Mouse (Mus musculus): ENCODE data around the gene Jak3.
A peak's percentile ranks its signal among the peaks of the same experiment; 100 is the strongest.

Gene Jak3

DNA sequence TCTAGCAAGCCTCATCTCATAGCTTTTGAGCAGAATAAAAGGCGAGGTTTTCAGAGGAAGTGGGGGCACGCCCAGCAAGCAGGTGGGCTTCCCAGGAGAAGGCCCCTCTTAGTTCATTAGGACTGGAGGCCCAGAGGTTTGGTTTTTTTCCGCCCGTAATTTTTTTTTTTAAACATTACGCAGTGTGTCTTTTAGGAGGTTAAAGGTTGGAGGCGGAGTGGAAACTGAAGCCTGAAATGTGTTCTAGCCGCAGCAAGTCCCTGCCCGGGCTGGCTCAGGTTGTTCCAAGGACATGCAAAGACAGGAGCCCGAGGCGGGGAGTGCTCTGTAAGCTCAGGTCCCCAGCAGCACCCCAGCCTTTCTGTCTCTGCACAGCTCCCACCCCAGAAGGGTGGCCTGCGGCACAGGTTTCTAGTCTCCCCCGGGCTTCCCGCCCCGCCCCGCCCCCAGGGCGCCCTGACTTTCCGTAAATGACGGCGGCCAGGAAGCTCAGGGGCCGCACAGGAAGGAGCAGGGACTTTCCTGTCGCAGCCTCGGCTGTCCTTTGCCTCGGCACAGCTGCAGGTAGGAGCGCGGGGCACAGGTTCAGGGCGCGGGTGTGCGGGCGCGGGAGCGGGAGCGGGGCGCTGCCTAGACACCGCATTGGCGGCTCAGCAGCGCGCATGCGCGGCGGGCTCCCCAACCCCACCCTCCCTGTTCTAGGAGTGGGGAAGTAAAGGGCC, at the start of gene Jak3:
Jak3 (plus strand) TSS at position 277 of the 722 bp plus-strand sequence.
- DNase-seq (ENCODE audit: low spot score in 2 of 2): peak in 1 of 2 experiments; percentile 36

DNA sequence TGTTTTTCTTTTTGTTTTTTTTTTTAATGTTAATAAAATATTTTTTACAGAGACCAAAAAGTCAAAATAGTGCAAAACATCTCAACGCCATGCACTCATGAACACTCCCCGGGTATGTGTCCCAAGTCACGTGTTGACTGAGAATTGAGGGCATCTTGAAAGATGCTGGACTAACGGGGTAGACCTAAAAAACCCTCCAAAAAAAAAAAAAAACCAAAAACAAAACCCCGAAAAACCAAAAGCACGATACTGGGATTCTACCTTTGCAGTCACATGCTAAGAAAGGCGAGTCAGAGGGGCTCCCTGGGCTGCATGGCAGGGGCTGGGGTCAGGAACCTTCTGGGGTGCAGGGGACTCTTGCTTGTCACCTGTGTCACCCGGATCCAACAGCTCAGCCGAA, 49.3 kb upstream of the Jak3 start:
- DNase-seq (ENCODE audit: low spot score in 2 of 2): no peak

DNA sequence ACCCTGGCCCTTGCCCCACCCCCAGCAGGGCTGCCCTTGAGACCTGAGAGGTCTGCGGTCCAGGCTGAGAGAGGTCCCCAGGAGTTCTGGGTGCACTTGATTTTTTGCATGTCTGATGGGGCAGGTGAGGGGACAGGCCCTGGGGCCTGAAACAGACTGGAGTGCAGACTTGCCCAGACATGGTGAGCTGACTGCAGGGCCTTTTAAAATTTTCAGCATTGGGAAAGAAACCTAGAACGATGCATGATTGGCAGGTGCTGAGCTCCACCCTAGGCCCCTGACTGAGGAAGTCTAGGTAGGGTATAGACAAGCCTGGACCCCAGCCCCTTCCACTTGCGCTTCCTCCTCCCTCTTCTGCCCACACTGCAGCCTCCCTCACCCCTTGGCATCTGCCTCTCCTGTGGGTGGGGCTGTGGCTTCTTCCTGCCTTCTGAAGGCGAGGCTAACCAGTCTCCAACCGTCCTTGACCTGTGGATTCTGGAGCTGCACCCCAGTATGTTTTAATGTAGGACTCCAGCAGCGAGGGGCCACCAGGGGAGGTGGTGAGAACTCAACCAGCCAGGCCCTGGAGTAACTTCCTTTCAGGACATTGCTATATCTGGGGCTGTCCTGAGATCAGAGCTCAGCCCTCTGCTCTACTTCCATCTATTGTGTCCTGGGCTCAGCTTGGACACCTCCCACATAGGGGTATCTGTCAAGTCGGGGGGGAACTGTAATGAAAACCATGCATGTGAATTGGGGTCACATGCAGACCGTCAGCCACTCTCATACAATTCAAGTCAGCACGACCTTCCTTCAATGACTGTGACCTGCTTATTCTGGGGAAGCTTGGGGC, 48.6 kb upstream of the Jak3 start:
- no peak for DNase-seq (ENCODE audit: low spot score in 2 of 2)

DNA sequence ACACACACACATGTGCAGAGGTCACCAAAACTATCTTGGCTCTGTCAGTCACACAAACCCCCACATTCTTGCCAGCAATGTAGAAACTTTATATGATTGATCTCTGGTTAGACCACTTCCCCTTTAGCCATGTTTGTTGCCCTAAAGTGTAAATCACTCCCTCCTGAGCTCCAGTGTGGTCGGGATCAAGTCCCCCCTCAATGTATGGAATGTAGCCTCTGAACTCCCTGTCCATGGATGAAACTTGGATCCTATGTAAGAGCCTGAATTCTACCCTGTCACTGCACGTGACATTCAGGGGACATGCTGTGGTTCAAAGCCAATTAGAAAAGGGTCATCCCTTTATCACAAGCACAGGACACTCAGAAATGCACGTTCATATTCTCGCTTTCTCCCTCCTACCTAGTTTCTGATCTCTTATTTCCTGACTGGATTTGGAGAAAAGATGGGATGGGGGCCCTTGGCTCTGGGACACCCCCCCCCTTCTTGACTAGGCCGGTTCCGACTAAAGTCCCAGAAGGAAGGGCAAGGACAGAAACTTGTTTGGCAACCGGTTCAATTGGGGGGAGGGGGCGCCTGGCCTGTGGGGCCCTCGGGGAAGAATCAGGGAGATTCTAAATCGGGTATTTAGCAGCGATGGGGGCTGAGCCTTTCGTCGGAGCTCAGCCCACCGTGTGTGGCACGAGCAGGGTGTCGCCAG, 47.5 kb upstream of the Jak3 start:
- DNase-seq (ENCODE audit: low spot score in 2 of 2): no peak

DNA sequence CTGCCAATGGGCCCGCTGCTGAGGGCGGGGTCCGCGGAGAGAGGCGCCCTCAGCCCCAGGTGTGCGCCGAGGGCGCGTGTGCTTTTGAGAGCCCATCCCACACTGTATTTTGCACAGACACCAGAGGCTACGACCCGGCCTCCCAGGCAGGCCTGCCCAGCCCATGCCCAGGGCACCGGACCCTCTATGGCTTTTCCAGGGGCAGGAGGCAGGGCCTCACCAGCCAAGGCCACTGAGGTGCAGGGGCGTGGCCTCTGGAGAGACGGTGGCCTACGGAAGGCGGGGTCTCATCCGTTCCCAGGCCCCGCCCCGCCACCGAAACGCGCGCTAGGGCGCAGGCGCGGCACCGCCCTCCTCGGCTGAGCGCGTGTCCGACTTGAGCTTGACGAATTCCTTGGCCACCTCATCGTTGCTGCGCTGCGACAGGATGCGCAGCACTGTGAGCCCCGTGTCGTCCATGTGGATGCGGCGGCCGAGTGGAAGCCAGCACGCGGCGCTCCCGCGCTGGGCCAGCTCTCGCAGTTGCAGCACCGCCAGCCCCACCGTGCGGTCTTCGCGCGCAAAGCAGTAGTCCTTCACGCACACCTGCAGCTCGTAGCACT, 46.9 kb upstream of the Jak3 start:
- DNase-seq (ENCODE audit: low spot score in 2 of 2): peak; percentile 87

DNA sequence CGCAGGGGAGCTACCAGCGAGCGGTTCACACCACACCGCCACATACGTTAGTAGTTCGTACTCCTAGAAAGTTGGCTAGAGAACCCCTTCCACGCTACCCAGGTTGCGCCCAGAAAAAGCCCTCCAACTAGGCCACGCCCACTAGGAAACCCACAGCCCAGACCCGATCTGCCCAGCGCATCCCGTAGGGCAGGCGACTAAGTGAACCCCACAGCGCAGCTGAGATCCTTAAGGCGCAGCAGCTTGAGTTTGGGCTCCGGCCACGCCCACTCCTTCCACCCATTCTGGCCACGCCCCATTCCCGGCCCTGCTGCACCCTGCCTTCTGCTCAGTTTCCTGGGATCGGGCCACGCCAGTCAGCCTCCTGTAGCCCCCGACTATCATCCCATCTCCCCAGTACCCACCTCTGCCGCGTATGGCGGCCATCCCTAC, 46.3 kb upstream of the Jak3 start:
- DNase-seq (ENCODE audit: low spot score in 2 of 2): no peak

DNA sequence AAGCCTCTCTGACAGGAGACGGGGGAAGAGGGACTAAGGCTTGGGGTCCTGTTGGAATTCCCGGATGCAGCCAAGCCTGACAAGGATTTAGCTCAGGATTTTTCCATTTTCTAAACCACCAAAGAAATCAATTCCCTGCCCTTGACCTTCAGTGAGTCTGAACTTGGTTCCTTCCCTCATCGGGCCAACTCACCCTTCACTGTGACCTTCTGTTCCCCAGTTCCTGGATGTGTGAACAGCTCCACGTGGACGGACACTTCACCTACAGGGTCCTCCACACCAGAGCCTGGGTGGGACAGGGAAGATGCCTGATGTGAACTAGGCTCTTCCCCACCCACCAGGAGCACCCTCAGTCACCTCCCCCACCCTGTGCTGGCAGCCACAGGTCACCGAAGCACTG, 45.3 kb upstream of the Jak3 start:
- DNase-seq (ENCODE audit: low spot score in 2 of 2): no peak

DNA sequence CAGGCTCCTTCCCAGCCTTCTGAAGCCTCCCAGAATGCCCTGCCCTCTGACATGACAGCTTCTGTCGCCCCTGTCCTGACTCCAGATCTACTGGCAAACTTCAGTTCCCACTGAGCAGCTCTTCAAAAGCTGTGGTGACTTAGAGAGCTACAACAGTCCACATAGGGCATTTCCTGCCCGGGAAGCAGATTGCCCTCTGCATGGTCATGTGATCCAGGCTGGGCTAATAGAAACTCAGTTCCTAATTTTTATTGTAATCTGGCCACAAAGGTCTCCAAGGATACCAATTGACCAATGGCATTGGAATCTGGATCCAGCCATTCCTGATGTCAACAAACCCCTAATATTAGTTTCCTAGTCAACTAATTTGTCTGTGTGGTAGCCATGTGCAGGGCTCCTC, 44.2 kb upstream of the Jak3 start:
- no peak for DNase-seq (ENCODE audit: low spot score in 2 of 2)

DNA sequence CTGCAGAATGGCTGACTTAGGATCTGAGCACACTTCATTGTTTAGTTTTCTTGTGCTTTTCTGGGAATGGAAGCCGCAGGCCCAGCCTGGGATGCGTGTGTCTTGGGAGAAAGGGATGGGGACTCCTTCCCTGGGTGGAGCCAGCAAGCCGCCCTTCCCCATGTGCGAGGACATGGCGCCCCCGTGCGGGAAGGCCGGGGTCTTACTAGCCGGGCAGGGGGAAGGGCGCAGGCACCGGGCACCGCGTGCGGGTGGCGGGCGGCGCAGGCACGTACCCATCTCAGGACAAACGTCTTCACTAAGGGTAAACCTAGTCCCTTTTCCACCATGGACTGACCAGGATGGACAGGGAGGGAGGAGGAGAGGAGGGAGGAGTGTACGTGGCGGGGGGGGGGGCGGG, 42.9 kb upstream of the Jak3 start:
- peak; percentile 60 to 75 for DNase-seq (ENCODE audit: low spot score in 2 of 2)

DNA sequence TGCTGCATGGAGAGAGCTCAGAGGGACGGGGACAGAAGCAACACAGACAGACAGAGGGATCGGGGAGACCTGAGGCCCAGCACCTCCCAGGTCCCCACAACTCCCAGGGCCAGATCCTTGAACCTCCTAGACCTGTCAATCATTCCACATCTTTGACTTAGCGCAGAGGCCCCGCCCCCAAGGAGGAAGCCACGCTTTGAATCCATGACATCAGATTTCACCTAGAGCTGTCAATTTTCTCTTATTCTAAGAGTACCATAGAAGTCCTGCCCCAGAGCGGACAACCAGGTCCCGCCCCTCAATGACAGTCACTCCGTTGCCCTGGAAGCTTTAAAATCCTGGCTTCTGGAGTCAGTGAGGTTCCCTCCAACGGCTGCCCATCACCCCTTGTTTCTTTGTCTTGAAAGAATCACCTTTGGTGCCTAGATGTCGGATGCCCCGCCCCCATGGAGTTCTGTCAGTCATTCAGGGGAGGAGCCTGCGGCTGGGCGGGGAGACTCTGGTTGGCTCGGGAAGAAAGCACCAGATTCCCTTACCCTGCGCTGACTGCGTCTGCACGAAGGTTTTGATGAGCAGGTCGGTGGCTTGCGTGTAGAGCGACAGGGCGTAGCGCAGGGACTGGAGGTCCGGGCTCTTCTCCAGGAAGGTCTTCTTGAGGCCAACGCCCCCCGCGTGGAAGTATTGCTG, 42.0 kb upstream of the Jak3 start:
- peak in 1 of 2 experiments; percentile 40 for DNase-seq (ENCODE audit: low spot score in 2 of 2)

DNA sequence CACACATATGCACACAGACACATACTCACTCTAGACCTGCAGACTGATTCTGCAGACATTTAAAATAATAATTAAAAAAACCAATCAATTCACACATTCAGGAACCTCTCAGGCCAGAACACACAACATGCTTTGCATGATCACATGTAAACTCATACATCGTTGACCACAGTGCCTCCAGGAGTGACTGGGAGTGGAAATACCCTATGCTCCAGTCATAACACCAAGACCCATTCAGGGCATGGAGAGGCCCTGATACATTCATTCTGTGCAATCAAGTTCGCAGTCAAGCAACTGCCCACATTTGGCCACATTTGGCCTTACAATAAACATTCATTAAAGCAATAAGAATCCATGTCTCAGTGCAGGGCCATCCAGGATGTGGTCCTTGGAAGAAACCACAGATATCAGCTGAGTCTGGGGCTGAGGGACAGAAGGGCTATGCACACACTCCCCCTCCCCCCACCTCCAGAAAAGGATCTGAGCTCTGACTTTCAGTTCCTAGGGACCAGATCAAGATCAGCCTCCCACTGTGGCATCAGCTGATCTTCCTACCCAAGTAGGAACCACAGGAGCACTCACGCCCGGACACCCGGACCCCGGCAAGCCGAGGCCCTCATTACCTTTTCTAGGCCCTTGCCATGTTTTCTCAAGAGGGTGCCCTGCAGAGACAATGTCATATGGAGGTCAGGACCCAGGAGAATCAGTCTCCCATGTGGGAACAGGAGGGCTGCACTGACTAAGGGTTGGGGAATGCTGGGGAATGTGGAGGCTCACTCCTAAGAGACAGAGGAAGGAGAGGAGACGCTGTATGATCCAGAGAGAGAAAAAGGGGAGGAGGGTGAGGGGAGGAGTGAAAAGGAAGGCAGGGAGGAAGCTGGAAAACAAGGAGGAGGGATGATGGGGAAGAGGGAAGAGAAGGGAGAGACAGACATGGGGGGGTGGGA, 38.7 kb upstream of the Jak3 start:
- no peak for DNase-seq (ENCODE audit: low spot score in 2 of 2)

DNA sequence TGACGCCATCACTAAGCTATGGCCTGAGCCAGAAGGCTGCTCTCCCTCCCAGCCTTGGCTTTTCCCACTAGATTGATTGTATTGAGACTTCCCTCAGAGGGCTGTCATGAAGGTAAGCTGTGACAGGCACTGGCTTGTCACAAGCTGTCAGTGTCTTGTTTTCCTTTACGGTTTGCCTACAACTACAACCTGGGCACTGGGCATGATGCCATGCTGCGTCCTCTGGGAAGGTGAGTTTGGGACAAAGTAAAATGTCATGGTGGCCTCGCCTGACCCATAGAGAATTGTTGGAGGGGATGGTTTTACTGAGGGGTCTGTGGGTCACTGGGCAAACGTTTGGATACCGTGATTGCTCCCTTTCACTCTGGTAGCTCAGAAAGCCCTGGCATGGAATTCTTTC, 37.8 kb upstream of the Jak3 start:
- DNase-seq (ENCODE audit: low spot score in 2 of 2): no peak

DNA sequence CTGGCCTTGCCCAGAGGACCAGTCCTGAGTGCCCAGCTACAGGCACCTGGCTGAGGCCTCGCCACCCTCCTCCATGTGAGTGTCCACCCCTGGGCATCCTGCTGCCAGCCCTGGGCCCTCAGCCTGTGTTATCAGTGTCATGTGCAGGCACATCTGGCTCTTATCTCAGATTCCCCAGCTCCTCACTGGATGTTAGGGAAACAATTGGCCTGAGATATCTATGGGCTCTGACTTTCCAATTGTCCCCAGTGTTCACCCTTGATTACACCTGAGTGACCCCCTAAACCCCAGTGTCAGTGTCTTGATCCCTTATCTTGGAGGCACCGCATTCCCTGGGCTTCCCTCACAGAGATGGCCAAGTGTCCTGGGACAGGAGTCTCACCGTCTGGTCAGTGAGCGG, 36.8 kb upstream of the Jak3 start:
- DNase-seq (ENCODE audit: low spot score in 2 of 2): no peak

DNA sequence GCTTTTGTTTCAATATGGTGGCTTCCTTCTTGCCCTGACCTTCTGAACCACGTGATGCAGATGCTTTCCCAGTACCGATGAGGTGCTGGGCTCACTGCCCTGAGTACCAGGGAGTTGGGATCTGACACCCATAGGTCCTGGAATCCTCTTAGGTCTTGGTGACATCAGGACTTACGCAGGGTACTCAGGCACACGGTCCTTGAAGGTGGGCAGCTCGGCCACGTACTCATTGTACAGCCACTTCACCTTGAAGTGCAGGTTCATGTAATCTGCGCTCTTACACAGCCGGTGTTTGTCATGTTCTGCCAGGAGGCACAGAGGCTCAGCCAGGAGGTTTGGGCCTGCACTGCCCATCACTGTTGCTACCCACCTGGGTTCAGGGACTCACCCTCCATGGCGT, 30.6 kb upstream of the Jak3 start:
- DNase-seq (ENCODE audit: low spot score in 2 of 2): no peak

DNA sequence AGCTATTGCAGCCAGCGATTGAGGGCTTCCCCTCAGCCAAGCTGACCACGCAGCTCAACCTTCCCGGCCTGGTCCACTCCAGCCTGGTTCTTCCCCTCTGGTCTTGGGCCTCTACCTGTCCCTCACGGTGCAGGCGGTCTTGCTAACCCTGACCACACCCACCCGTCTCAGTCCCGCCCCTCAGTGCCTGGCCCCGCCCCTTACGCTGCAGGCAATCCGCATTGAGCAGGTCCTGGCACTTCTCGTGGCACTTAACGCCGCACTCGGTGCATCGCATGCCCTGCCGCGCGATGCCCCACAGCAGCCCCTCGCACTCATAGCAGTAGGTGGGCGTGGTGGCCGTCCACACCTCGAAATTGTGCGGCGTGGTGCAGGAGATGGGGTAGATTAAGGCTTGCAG, 21.5 kb upstream of the Jak3 start:
- no peak for DNase-seq (ENCODE audit: low spot score in 2 of 2)

DNA sequence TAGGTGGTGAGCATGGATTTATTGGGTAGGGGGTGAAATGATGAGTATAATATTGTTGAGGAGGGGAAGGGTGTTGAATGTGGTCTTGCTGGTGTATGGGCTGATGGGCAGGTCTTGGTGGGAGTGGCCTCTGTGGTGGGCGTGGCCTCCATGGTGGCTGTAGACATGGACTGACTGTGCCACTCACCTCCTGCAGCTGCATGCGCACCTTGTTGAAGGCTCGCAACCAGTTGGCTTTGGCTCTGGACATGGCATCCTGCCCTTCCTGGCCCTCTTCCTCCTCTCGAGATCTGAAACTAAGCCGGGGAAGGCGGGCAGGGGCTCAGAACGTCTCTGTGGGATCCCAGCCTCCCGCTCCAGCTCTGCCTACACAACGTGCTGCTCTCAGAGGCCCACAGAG, 18.3 kb upstream of the Jak3 start:
- no peak for DNase-seq (ENCODE audit: low spot score in 2 of 2)

DNA sequence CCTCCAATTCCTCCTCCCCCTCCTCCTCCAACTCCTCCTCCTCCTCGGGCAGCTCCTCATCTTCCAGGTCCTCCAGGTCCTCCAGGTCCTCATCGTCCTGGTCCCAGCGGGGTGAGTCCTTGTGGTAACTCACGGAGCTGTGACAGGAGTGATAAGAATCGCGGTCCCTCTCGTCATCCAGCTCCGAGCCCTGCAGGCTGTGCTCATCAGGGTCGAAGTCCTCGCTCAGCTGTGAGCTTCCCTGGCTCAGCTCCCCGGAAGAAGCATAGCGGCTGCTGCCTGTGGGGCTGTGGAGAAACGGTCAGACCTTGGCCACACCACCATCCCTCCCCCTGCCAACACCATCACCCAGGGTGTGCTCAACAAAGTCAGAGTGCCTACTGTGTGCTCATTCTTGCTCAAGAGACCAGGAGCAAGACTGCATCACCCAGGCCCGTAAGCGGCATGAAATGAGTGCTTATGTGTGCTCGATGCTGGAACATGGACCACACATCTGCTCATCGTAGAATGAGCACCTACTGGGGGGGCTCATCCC, 17.5 kb upstream of the Jak3 start:
- no peak for DNase-seq (ENCODE audit: low spot score in 2 of 2)

DNA sequence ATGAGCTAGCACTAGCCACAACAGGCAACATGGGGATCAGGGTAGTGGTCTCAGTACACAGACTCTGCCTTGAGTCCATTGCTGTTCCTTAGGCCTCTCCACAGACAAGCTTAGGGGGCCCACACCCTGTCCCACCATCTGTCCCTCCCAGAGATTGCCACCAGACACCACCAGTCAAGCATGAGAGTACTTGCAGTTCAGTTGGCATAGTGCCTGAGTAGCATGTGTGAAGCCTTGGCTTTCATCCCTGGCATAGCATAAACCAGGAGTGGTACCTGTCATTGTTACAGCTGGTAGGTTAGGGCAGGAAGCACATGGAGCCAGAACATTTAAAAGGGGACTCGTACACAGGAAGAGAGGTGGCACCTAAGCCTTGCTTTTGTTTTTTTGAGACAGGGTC, 16.3 kb upstream of the Jak3 start:
- no peak for DNase-seq (ENCODE audit: low spot score in 2 of 2)

DNA sequence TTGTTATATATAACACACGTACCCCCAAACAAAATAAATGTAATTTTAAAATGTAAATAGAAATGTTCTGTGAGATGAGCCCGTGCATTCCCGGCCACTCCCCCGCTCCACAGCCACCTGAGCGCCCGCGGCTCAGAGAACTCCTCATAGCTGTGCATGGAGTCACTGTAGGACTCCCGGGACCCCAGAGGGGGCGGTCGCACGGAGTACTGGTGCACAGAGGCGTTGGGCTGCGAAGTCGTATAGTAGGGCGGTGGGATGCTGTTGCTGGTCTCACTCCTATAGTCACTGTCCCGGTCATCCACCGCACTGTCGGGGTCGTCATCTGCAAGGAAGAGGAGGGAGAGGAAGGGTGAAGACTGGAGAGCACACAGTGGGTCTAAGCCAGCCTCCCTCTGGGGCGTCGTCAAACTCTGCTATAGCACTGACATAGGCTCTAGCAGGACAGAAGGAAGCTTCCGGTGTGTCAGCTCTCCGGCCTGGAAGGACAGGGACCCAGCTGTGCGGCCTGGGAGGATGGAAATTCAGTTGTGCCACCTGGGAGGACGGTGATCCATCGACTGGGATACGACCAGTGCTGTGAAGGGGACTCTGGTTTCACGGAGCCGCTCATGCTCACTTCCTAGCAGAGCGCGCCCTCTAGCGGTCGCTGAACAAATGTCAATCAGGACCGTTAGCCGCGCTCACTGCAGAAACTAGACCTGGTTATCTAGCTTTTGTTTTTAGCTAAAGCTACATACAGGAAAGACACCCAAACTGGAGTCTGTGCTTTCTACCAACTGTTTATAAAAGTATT, 15.6 kb upstream of the Jak3 start:
- DNase-seq (ENCODE audit: low spot score in 2 of 2): peak; percentile 65 to 82

Measured in spleen, postnatal 14 days (tissue).